Mouse (Mus musculus) hindbrain, embryonic 10.5 days (tissue): ENCODE data around the gene Galnt6. TPM values are rescaled to one million over a fixed set of nuclear protein-coding genes. Genes with fewer than 3 reads are reported as not detected.

Experiments
- DNase-seq: peaks from one replicate; pipeline ENCODE4 v3.0.0-alpha.2; 2017; ENCODE audit warnings: low spot score
- H3K27ac ChIP-seq: fragments of 300-500 bp; sonication (generic); 2 replicates; pipeline ENCODE4 v1.5.1; 2016; ENCODE audit warnings: mild to moderate bottlenecking, moderate library complexity
- H3K27me3 ChIP-seq: fragments of 300-500 bp; sonication (generic); 2 replicates; pipeline ENCODE4 v1.6.1; 2016; ENCODE audit warnings: mild to moderate bottlenecking; ENCODE audit not compliant: poor library complexity, insufficient read depth, severe bottlenecking
- H3K36me3 ChIP-seq: fragments of 300-500 bp; sonication (generic); 2 replicates; pipeline ENCODE4 v1.6.1; 2016; ENCODE audit warnings: mild to moderate bottlenecking, moderate library complexity
- H3K4me1 ChIP-seq: fragments of 300-500 bp; sonication (generic); replicated peaks from 2 replicates; pipeline ENCODE4 v1.6.1; 2016; ENCODE audit warnings: mild to moderate bottlenecking
- H3K4me3 ChIP-seq: fragments of 300-500 bp; sonication (generic); 2 replicates; pipeline ENCODE4 v1.5.1; 2016; ENCODE audit warnings: mild to moderate bottlenecking, moderate library complexity
- H3K9me3 ChIP-seq: fragments of 300-500 bp; sonication (generic); 2 replicates; pipeline ENCODE4 v1.6.1; 2016; ENCODE audit warnings: mild to moderate bottlenecking, moderate library complexity
- WGBS: fragments of 180-500 bp; shearing (Covaris S2); methylation state at CpG from one replicate; pipeline ENCODE4 v1.1.7; 2016; 5-methylcytosine and 5-hydroxymethylcytosine counted together
- polyA plus RNA-seq: library from polyadenylated mRNA; unstranded; fragments of >200 nt; fragmentation: Nextera tagmentation; extraction: Ambion mirVana; gene quantifications from 2 replicates; pipeline ENCODE4 v1.2.1, GENCODE M21; 2016

The Galnt6 gene
- polyA plus RNA-seq, 1 experiment from 2014 or later, result 0.05 TPM

DNA sequence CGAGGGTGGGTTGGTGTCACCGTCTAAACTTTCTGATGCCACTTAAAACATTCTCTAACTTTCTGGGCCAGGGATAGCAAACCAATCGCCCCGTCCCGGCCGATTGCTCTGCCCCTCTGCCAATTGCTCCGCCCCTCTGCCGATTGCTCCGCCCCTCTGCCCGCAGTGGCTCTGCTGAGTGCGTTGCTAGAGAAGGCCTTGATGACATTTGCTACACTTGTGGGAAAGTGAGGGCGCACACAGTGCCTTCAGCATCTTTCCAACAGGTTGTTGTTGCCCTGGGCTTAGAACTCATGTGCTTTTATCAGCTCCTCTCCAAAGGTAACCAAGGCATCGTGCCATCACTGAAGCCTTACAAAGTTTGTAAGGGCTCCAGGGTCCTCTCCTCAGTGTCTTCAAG is 43.9 kb downstream of the Galnt6 start:
- no peak overlapping the region for H3K4me3 ChIP-seq
- H3K27ac ChIP-seq, result no peak overlapping the region
- 28% methylated on average over 13 of the region's 13 CpGs for WGBS
- peaks cover 26% of the 10 kb centered on the region for H3K4me1 ChIP-seq
- H3K27me3 ChIP-seq, result peaks cover 23% of the 10 kb centered on the region
- peaks cover 3% of the 10 kb centered on the region for H3K9me3 ChIP-seq
- no peaks in the 10 kb centered on the region for H3K36me3 ChIP-seq
- no peak for DNase-seq

DNA sequence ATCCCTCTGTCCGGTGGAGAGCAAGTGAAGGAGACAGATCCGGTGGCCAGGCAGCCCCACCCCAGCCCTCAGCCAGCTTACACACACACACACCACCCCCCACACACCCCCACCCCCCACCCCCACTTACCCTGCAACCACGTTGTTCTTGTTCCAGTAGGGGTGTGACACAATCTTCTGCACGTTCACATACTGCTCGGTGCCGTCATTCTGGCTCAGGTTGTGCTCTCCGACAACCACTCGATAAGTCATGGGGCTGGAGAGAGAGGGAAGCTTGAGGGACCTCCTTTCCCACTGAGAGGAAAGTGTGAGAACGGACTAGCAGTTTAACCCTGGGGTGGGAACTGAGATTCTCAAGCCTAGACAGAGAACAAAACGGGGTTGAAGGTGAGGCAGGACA is 44.7 kb downstream of the Galnt6 start:
- Histone ChIP-seq H3K4me1 (peaks cover 28% of the 10 kb centered on the region), H3K9me3 (no peaks in the 10 kb centered on the region), H3K4me3 (no peak overlapping the region), H3K27ac (no peak overlapping the region), H3K36me3 (no peaks in the 10 kb centered on the region), H3K27me3 (peaks cover 23% of the 10 kb centered on the region)
- WGBS, result 67% methylated on average over 10 of the region's 10 CpGs
- DNase-seq, result no peak

DNA sequence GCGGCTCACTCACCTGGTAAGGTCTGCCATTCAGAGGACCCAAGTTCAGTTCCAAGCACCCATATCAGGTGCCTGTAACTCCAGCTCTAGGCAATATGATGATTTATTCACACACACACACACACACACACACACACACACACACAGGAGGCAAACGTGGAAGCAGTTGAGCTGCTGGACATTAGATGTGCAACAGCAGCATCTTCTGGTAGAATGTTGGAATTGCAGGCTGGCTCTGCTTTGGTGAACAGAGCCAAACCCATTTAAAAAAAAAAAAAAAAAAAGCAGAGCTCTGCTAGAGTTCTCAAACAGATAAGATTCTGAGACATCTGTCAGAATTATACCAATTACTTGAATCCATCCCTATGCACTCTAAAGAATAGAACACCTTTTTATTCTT is 46.1 kb downstream of the Galnt6 start:
- H3K27me3 ChIP-seq, result peaks cover 23% of the 10 kb centered on the region
- 40% methylated on average over 2 of the region's 2 CpGs for WGBS
- peaks cover 28% of the 10 kb centered on the region for H3K4me1 ChIP-seq
- peak; percentile 84 for DNase-seq
- H3K36me3 ChIP-seq, result no peaks in the 10 kb centered on the region
- H3K4me3 ChIP-seq, result no peak overlapping the region
- no peak overlapping the region for H3K27ac ChIP-seq
- no peaks in the 10 kb centered on the region for H3K9me3 ChIP-seq

DNA sequence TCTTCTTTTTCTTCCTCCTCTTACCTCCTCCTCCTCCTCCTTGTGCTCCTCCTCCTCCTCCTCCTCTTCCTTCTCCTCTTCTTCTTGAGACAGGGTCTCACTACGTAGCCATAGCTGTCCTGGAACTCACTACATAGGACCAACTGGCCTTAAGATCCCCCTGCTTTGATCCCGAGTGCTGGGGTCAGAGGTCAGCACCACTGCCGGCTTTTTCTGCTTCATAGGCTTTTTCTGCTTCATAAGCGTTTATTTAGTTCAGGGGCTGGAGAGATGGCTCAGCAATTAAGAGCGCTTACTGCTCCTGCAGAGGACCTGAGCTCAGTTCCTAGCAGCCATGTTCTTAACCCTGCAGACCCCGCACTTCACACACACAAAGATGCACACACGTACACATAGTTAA is 47.4 kb downstream of the Galnt6 start:
- DNase-seq, result peak; percentile 31
- no peaks in the 10 kb centered on the region for H3K36me3 ChIP-seq
- H3K27me3 ChIP-seq, result peaks cover 23% of the 10 kb centered on the region
- H3K27ac ChIP-seq, result peak overlapping the region; percentile 13; the same call in 1 of the 2 replicates
- no peaks in the 10 kb centered on the region for H3K9me3 ChIP-seq
- WGBS, result 30% methylated on average over 7 of the region's 7 CpGs
- peaks cover 19% of the 10 kb centered on the region for H3K4me1 ChIP-seq
- no peak overlapping the region for H3K4me3 ChIP-seq

DNA sequence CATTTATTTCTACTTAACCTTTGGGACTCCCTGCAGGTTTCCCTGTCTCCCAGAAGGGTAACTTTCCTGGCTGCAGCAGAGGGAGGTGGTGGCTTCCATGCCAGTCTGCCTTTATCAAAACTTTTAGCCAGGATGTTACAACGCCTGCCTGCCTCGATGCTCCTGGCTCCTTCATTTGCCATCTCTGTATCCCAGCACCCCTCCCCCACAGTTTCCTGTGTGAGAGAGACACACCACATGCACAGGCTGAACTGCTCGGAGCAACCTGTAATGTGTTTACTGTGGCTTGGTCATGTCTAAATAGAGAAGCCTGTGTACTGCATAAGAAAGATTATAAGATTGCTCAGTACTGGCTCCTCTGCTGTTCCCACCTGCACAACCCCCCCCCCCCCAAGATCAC is 48.8 kb downstream of the Galnt6 start:
- no peaks in the 10 kb centered on the region for H3K9me3 ChIP-seq
- H3K27me3 ChIP-seq, result peaks cover 13% of the 10 kb centered on the region
- peaks cover 24% of the 10 kb centered on the region for H3K4me1 ChIP-seq
- H3K27ac ChIP-seq, result no peak overlapping the region
- WGBS, result 47% methylated on average over 3 of the region's 3 CpGs
- DNase-seq, result no peak
- H3K36me3 ChIP-seq, result no peaks in the 10 kb centered on the region
- H3K4me3 ChIP-seq, result no peak overlapping the region

DNA sequence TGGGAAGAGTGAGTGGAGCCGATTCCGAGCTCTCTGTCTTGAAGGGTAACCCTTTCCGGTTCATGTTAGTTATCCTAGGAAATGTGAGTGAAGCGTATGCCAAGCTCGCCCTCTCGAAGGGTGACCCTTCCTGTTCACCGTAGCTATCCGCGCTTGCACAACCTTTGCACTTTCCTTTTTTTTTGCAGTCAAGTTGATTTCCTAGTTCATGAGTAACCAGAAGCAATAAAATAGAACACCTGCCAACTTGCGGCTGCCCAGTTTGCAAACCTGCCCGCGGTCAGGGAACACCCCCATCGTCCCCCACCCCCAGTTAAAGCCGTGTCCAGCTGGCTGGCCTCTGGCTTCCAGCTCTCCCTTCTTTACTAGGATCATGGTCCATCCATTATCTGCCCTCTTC is 50.2 kb downstream of the Galnt6 start:
- H3K9me3 ChIP-seq, result no peaks in the 10 kb centered on the region
- WGBS, result 94% methylated on average over 14 of the region's 14 CpGs

DNA sequence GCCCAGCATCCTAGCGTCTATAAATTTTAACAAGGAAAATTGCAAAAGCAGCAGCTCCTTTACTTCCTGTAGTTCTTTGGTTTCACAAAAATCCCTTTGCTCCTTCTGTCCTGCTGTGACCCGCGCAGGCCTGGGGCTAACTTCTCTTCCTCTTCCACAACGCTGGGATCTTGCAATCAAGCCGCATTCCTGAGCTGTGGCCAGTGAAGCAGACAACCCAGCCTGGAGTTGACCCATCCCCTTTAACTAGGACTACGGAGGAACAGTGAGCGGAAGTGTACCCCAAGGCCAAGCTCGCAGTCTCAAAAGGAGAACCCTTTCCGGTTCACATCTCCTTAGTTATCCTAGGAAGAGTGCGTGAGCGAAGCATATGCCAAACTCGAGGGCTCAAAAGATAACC is 50.6 kb downstream of the Galnt6 start:
- 78% methylated on average over 12 of the region's 12 CpGs for WGBS
- no peak for DNase-seq

More for the DNA sequence above, 50.2 kb downstream of the Galnt6 start:
- no peak overlapping the region for H3K27ac ChIP-seq
- DNase-seq, result no peak
- no peaks in the 10 kb centered on the region for H3K27me3 ChIP-seq
- H3K4me3 ChIP-seq, result no peak overlapping the region
- peaks cover 33% of the 10 kb centered on the region for H3K4me1 ChIP-seq
- no peaks in the 10 kb centered on the region for H3K36me3 ChIP-seq

DNA sequence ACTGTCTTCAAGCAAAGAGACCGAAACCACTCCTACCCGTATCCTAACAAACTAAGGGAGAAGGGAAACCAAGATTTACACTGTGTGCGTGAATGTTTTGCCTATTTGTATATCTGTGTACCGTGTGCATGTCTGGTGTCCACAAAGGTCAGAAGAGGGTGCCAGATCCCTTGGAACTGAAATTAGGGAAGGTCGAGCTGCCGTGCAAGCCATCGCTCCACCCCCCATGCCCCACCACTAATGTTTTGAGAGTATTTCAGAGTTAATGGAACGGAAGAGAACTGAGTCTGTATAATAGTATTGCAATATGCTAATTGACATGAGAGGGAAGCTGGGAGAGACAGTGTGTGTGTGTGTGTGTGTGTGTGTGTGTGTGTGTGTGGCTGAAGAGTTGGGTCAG is 51.5 kb downstream of the Galnt6 start:
- H3K9me3 ChIP-seq, result no peaks in the 10 kb centered on the region
- H3K4me3 ChIP-seq, result no peak overlapping the region
- no peaks in the 10 kb centered on the region for H3K27me3 ChIP-seq
- no peaks in the 10 kb centered on the region for H3K36me3 ChIP-seq
- peaks cover 41% of the 10 kb centered on the region for H3K4me1 ChIP-seq
- H3K27ac ChIP-seq, result no peak overlapping the region
- no peak for DNase-seq
- WGBS, result 88% methylated on average over 8 of the region's 8 CpGs

More for the DNA sequence above, 50.6 kb downstream of the Galnt6 start:
- Histone ChIP-seq H3K36me3 (no peaks in the 10 kb centered on the region), H3K27ac (no peak overlapping the region), H3K9me3 (no peaks in the 10 kb centered on the region), H3K4me1 (peaks cover 37% of the 10 kb centered on the region), H3K27me3 (no peaks in the 10 kb centered on the region), H3K4me3 (no peak overlapping the region)

DNA sequence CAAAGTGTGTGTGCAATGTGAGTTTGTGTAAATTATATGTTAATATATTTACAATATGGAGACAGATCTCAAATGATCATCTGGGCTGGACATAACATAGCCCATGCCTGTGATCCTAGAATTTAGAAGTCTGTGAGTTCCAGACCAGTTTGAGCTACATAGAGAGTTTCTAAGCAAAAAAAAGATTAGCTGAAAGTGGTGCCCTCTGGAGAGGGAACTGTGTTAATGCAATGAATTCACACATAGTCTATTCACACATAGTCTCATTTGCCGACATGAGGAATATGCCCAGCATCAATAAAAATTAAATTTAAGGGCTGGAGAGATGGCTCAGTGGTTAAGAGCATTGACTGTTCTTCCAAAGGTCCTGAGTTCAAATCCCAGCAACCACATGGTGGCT is 52.7 kb downstream of the Galnt6 start:
- H3K27me3 ChIP-seq, result no peaks in the 10 kb centered on the region
- DNase-seq, result no peak
- WGBS, result 87% methylated on average over 1 of the region's 1 CpGs

DNA sequence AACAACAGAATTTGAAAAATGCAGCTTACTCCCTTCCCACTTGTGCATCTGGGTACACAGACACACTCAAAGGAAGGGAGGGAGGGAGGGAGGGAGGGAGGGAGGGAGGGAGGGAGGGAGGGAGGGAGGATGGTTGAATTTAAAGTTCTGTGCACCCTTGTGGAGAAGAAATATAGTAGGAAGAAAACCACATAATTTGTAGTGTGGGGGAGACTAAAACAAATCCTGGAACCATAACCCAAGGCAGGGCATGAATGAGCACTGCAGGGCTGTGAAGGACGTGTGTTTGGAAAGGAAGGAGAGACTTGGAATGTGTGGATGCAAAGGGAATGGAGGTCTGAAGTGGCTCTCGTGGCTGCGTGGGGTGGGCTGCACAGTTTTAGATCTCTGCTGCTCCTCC is 53.7 kb downstream of the Galnt6 start:
- Histone ChIP-seq H3K4me1 (peaks cover 30% of the 10 kb centered on the region), H3K27ac (no peak overlapping the region), H3K27me3 (no peaks in the 10 kb centered on the region), H3K4me3 (no peak overlapping the region), H3K9me3 (no peaks in the 10 kb centered on the region), H3K36me3 (no peaks in the 10 kb centered on the region)
- 81% methylated on average over 3 of the region's 3 CpGs for WGBS
- no peak for DNase-seq

More for the DNA sequence above, 52.7 kb downstream of the Galnt6 start:
- peaks cover 37% of the 10 kb centered on the region for H3K4me1 ChIP-seq
- H3K4me3 ChIP-seq, result no peak overlapping the region
- no peaks in the 10 kb centered on the region for H3K9me3 ChIP-seq
- H3K27ac ChIP-seq, result no peak overlapping the region
- no peaks in the 10 kb centered on the region for H3K36me3 ChIP-seq

DNA sequence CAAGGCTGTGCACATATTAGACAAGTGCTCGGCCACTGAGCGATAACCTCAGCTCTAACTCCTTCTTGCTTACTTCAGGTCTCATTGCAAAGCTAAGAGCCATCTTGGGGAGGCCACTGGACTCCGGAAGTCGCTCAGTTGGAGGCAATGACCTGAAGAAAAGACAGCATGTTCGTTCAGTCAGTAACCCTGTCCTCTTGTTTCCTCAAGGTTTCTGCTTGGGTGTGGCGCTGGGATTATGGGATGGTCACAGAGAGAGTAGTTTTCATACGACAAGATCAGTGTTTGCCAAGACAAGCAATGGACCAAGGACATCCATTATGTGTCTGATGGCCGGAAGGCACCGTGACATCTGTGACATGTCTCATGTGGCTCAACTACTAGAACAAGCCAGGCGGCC is 54.6 kb downstream of the Galnt6 start:
- Histone ChIP-seq H3K27ac (no peak overlapping the region), H3K27me3 (no peaks in the 10 kb centered on the region), H3K4me3 (no peak overlapping the region), H3K4me1 (peaks cover 26% of the 10 kb centered on the region), H3K9me3 (no peaks in the 10 kb centered on the region), H3K36me3 (no peaks in the 10 kb centered on the region)
- no peak for DNase-seq
- WGBS, result 87% methylated on average over 10 of the region's 10 CpGs

DNA sequence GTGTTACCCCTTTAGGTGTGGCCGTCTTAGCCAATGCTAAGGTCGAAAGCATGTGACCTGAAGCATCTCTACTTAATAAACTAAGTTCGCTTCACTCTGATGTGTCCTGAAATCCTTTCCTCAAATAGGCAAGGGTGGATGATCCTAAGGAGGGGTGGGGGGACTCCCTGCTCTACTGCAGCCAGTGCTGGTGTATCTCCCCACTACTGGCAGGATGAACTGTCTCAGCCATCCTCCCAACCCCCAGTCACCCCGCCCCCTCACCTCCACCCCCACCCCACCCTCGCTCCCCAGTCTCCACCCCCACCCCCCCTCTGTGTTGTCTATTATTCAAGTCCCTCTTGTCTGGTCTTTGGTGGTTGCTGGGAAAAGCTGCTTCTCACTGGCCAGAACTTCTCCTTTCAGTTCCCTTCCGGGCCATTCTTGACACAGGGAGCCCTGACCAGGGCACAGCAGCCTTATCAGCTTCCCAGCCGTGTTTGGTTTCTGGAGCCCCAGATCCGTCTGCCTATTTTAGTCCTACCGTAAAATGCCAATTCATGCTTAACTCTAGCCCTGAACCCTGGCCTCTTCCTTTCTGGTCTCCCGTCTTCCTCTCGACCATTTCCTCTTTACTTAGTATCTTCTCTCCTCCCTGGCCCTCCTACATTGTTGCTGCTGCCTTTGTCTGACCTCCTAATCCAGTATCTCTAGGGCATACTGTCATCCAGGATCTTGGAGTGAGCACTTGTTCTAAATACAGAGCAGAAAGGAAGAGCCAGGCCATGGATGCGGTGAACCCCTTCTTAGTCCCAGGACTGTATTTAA is 55.4 kb downstream of the Galnt6 start:
- Histone ChIP-seq H3K27me3 (no peaks in the 10 kb centered on the region), H3K4me1 (peaks cover 26% of the 10 kb centered on the region), H3K9me3 (no peaks in the 10 kb centered on the region), H3K4me3 (no peak overlapping the region), H3K36me3 (no peaks in the 10 kb centered on the region), H3K27ac (no peak overlapping the region)
- WGBS, result 35% methylated on average over 12 of the region's 12 CpGs
- no peak for DNase-seq

DNA sequence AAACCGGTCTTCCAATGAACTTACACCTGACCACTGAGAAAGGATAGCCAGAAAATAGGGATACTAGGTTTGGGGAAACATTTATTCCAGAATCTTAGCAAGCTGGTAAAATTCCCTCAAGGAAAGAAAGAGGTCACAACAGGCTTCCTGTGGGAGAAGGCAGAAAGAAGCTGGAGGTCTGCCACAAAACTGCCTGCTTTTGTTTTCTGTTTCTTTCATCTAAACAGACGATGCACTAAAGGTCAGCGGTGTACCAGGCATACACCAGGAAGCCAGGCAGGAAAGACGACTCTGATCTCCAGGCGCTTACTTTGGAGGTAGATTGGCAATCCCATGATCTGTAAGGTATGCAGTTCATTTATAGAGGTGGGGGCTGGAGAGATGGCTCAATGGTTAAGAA is 58.3 kb downstream of the Galnt6 start:
- Histone ChIP-seq H3K4me3 (no peak overlapping the region), H3K27ac (no peak overlapping the region), H3K4me1 (peaks cover 37% of the 10 kb centered on the region), H3K36me3 (no peaks in the 10 kb centered on the region), H3K27me3 (0 out of 2 replicates have a peak, but pooled peaks cover 5% of the 10 kb centered on the region), H3K9me3 (no peaks in the 10 kb centered on the region)
- WGBS, result 71% methylated on average over 5 of the region's 5 CpGs
- DNase-seq, result no peak
